Mouse (Mus musculus) hindbrain, embryonic 14.5 days (tissue): ENCODE data around the gene Klk9. TPM values are rescaled to one million over a fixed set of nuclear protein-coding genes. Genes with fewer than 3 reads are reported as not detected.

Experiments used
- ATAC-seq: fragments of 200-750 bp; cut with Nextera tagmentation; 2 replicates; pipeline ENCODE4 v1.8.0; 2017; ENCODE audit warnings: moderate number of reproducible peaks, mild to moderate bottlenecking, moderate TSS enrichment, moderate library complexity; ENCODE audit not compliant: low FRiP score
- DNase-seq: peaks from one replicate; pipeline ENCODE4 v3.0.0-alpha.2; 2015; ENCODE audit warnings: low spot score
- H3K27ac ChIP-seq: fragments of 300-500 bp; sonication (generic); 2 replicates; pipeline ENCODE4 v1.5.1; 2014; ENCODE audit warnings: mild to moderate bottlenecking, moderate library complexity
- H3K27me3 ChIP-seq: fragments of 300-500 bp; sonication (generic); 2 replicates; pipeline ENCODE4 v1.6.1; 2014; ENCODE audit warnings: mild to moderate bottlenecking, low read length, mixed read lengths; ENCODE audit not compliant: control insufficient read depth, insufficient read depth
- H3K36me3 ChIP-seq: fragments of 300-500 bp; sonication (generic); replicated peaks from 2 replicates; pipeline ENCODE4 v1.6.1; 2014; ENCODE audit not compliant: control insufficient read depth, insufficient read depth
- H3K4me1 ChIP-seq: fragments of 300-500 bp; sonication (generic); replicated peaks from 2 replicates; pipeline ENCODE4 v1.6.1; 2014; ENCODE audit warnings: antibody characterized with exemption, low read length, mixed read lengths; ENCODE audit not compliant: control insufficient read depth, insufficient read depth
- H3K4me2 ChIP-seq: fragments of 300-500 bp; sonication (generic); replicated peaks from 2 replicates; pipeline ENCODE4 v1.6.1; 2014; ENCODE audit warnings: mild to moderate bottlenecking, moderate library complexity
- H3K4me3 ChIP-seq: fragments of 300-500 bp; sonication (generic); replicated peaks from 2 replicates; pipeline ENCODE4 v1.5.1; 2014; ENCODE audit warnings: mild to moderate bottlenecking, low read length
- H3K9ac ChIP-seq: fragments of 300-500 bp; sonication (generic); 2 replicates; pipeline ENCODE4 v1.6.1; 2014
- H3K9me3 ChIP-seq: fragments of 300-500 bp; sonication (generic); 2 replicates; pipeline ENCODE4 v1.6.1; 2016; ENCODE audit warnings: low read length; ENCODE audit not compliant: control insufficient read depth
- WGBS: fragments of 180-500 bp; shearing (Covaris S2); extraction: QIAGEN DNeasy Blood & Tissue Kit; methylation state at CpG from one replicate; pipeline ENCODE4 v1.1.7; 2014; 5-methylcytosine and 5-hydroxymethylcytosine counted together
- polyA plus RNA-seq: library from polyadenylated mRNA; unstranded; fragments of >200 nt; fragmentation: Nextera tagmentation; extraction: Ambion mirVana; gene quantifications from 2 replicates; pipeline ENCODE4 v1.2.1, GENCODE M21; 2014

Gene Klk9
- polyA plus RNA-seq, 1 experiment from 2014 or later = not detected

DNA sequence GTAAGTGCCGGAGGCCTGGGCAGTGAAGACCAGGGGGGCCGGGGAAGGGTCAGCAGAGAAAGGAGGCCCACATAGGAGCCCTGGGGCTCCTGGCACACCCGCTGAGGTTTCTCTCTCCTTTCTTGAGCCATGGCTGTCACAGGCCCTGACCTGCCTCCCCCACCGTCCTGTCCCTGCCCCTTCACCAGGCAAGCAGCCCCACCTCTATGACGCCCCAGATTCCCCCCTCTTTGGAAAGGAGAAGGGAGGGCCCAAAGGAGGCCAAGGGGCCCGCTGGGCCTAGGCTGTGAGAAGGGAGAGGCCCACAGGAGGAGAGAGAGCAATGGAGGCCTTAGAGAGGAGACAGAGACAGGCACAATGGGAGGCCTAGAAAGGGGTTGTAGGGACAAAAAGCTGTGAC, 16.9 kb upstream of the Klk9 start:
- Histone ChIP-seq H3K9ac (no peak overlapping the region), H3K4me2 (no peak overlapping the region), H3K36me3 (no peaks in the 10 kb centered on the region), H3K4me1 (no peaks in the 10 kb centered on the region), H3K4me3 (no peak overlapping the region), H3K9me3 (no peaks in the 10 kb centered on the region), H3K27ac (no peak overlapping the region), H3K27me3 (no peaks in the 10 kb centered on the region)
- DNase-seq (no peak), ATAC-seq (no peak)
- 46% methylated on average over 6 of the region's 6 CpGs for WGBS

DNA sequence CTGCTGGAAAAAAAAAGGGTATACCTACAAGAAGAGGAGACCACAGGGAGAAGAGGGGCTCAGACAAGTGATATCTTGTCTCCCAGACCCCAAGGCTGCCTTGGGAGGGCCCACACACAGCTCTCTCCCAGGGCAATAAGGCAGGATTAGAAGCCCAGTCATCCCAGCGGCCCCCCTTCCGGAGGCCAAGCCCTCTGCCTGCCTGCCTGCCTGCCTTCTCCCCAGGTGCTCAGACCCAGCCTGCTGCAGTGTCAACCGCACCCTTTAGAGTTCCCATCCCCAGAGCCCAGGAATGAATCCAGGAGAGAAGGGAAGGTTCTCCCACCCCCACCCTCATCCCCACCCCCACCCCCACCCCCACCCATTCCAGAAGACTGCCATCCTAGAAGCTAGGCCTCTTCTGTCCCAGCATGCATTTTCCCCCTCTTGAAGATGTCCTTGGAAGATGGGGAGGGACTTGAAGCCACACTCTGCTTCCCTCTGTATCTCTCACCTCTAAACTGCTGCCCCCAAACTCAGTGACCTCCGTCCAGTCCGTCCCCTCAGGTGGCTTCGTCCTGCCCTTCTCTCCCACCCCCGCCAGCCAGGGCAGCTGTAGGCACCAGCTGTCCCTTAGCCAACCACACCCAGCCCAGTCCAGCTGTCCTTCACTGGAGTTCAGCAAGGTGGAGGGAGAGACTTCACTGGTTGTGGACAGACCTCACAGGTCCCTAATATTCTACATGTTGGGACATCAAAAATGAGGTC, 16.2 kb upstream of the Klk9 start:
- Histone ChIP-seq H3K4me1 (no peaks in the 10 kb centered on the region), H3K9ac (no peak overlapping the region), H3K4me3 (no peak overlapping the region), H3K9me3 (no peaks in the 10 kb centered on the region), H3K4me2 (no peak overlapping the region), H3K27ac (no peak overlapping the region), H3K27me3 (no peaks in the 10 kb centered on the region), H3K36me3 (no peaks in the 10 kb centered on the region)
- WGBS = 51% methylated on average over 7 of the region's 7 CpGs
- ATAC-seq (no peak; the same call in 1 of the 2 replicates), DNase-seq (no peak)

DNA sequence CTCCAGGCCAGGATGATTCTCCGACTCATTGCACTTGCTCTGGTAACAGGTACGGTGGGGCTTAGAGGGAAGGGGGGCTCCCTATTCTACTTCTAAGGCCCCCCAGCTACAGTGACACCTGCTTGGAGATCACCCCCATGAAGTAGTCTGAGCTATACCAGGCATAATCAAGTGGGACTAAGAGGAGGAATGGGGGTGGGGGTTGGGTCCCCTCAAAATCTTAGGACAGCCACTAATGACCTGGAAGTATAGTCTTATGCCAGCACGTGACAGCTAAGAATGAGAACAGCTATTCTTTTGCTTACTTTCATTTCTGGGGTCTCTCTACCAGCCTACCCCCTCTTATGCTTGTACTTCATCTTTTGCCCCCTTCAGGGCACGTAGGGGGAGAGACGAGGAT, 15.2 kb upstream of the Klk9 start:
- H3K4me1 ChIP-seq = no peaks in the 10 kb centered on the region
- ATAC-seq (no peak), DNase-seq (no peak)
- no peak overlapping the region for H3K4me3 ChIP-seq
- H3K27ac ChIP-seq = no peak overlapping the region
- WGBS = 94% methylated on average over 5 of the region's 5 CpGs
- H3K9me3 ChIP-seq = no peaks in the 10 kb centered on the region
- no peaks in the 10 kb centered on the region for H3K36me3 ChIP-seq
- H3K27me3 ChIP-seq = no peaks in the 10 kb centered on the region
- no peak overlapping the region for H3K4me2 ChIP-seq
- H3K9ac ChIP-seq = no peak overlapping the region

DNA sequence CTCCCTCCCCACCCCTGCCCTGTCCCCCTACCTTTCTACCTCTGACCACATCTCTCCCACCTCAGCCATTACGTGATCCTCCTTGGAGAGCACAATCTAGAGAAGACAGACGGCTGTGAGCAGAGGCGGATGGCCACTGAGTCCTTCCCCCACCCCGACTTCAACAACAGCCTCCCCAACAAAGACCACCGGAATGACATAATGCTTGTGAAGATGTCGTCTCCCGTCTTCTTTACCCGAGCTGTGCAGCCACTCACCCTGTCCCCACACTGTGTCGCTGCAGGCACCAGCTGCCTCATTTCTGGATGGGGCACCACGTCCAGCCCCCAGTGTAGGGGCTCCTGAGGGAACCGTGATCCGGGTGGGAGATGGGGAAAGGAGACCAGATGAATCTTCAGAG, 14.3 kb upstream of the Klk9 start:
- Histone ChIP-seq H3K4me3 (no peak overlapping the region), H3K27ac (no peak overlapping the region), H3K4me1 (no peaks in the 10 kb centered on the region), H3K4me2 (no peak overlapping the region), H3K9ac (no peak overlapping the region), H3K36me3 (no peaks in the 10 kb centered on the region), H3K27me3 (no peaks in the 10 kb centered on the region), H3K9me3 (no peaks in the 10 kb centered on the region)
- WGBS = 90% methylated on average over 12 of the region's 12 CpGs
- no peak for DNase-seq
- no peak for ATAC-seq

DNA sequence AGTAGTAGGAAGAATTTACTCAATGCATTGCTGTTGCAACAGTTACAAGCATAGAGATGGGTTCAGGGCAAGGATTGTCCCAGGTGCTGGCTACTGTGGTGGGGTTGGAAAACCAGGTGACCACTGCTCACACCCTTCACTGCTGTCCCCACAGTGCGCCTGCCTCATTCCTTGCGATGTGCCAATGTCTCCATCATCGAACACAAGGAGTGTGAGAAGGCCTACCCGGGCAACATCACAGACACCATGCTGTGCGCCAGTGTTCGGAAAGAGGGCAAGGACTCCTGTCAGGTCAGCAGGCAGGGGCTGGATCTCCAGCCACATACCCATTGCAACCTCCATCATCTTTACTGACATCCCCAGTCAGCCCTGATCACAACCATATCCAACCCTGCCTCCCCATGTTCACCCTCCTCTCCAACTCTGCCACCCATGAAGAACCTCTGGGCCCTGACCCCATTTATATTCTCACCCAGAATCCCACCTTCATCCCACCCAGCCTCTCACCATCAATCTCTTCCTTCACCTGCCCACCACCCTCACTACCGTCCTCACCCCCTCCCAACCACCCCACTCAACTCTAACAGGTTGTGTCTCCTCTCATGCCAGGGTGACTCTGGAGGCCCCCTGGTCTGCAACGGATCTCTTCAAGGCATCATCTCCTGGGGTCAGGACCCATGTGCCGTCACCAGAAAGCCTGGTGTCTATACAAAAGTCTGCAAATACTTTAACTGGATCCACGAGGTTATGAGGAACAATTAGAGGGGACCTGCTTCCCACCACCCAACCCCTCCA, 13.3 kb upstream of the Klk9 start:
- H3K4me2 ChIP-seq = no peak overlapping the region
- no peaks in the 10 kb centered on the region for H3K4me1 ChIP-seq
- H3K9ac ChIP-seq = no peak overlapping the region
- ATAC-seq = no peak
- no peaks in the 10 kb centered on the region for H3K9me3 ChIP-seq
- no peak overlapping the region for H3K4me3 ChIP-seq
- H3K27me3 ChIP-seq = 0 out of 2 replicates have a peak, but pooled peaks cover 5% of the 10 kb centered on the region
- H3K36me3 ChIP-seq = no peaks in the 10 kb centered on the region
- 92% methylated on average over 10 of the region's 10 CpGs for WGBS
- H3K27ac ChIP-seq = no peak overlapping the region
- no peak for DNase-seq

DNA sequence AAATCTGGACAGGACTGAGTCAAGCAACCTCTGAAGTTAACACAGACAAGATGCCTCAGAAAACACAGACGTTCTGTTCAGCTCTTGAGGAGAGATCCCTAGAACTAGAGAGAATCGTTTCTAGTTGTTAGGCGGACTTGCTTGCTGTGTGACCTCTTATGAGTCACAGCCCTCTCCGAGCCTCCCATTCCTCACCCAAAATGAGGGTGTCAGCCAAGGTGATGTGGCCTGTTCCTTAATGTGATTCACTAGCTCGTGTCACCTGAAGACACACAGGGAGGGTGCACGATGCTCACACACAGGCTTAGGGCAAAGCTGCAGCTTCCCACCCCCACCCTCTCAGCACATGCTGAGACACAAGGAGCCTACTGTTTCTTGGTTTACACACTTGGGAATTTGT, 11.4 kb upstream of the Klk9 start:
- H3K27ac ChIP-seq = no peak overlapping the region
- no peaks in the 10 kb centered on the region for H3K9me3 ChIP-seq
- 0 out of 2 replicates have a peak, but pooled peaks cover 9% of the 10 kb centered on the region for H3K27me3 ChIP-seq
- DNase-seq = no peak
- H3K36me3 ChIP-seq = no peaks in the 10 kb centered on the region
- no peak overlapping the region for H3K9ac ChIP-seq
- ATAC-seq = no peak
- WGBS = 78% methylated on average over 6 of the region's 6 CpGs
- H3K4me3 ChIP-seq = no peak overlapping the region
- H3K4me2 ChIP-seq = no peak overlapping the region
- no peaks in the 10 kb centered on the region for H3K4me1 ChIP-seq

DNA sequence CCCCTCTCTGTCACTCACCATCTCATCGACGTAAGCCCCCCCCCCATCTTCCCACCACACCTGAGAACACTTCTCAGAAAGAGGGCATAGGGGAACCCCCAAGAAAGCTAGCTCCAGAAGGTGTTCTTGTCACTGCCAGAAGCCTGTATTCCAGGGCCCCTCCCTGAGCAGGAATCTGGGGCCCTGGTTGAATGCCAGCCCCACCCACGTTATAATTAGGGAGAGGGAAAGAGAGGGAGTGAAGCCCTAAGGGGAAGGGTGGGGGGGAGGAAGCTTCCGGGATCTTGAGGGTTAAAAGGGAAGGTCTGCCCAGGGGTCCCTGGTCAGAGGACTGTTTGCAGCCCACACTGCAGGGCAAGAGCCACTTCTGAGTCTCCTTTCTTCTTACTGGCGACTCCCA, 10.9 kb upstream of the Klk9 start, which contains the start of gene Klk10:
Klk10 (plus strand) TSS at position 290 of the 400 bp plus-strand sequence.
- WGBS = 68% methylated on average over 5 of the region's 5 CpGs
- Histone ChIP-seq H3K4me3 (no peak within 1 kb of the TSS), H3K9me3 (no peaks in the 10 kb centered on the region), H3K9ac (no peak within 1 kb of the TSS), H3K36me3 (no peaks in the 10 kb centered on the region), H3K4me1 (no peaks in the 10 kb centered on the region), H3K27me3 (0 out of 2 replicates have a peak, but pooled peaks cover 9% of the 10 kb centered on the region), H3K27ac (no peak within 1 kb of the TSS), H3K4me2 (no peak within 1 kb of the TSS)
- no peak for ATAC-seq
- DNase-seq = no peak

DNA sequence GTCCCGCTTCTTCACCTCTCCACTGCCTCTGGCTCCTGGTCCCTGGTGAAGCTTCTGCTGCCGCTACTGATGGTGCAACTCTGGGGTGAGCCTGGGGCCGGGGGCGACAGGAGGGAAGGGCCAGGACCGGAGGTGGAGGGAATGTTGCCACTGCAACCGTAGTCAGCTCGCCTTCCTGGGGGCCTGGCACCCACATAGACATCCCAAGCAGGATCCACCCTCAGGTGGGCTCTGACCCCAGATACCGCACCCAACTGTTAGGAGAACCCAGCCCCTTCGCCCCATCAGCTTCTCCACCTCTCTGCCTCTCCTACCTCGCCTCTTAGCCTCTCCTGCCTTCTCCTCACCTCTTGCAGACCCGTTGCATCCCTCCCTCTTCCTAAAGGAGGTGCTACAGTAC, 10.2 kb upstream of the Klk9 start:
- Histone ChIP-seq H3K9me3 (no peaks in the 10 kb centered on the region), H3K4me3 (no peak overlapping the region), H3K27me3 (0 out of 2 replicates have a peak, but pooled peaks cover 9% of the 10 kb centered on the region), H3K4me1 (no peaks in the 10 kb centered on the region), H3K9ac (no peak overlapping the region), H3K27ac (no peak overlapping the region), H3K4me2 (no peak overlapping the region), H3K36me3 (no peaks in the 10 kb centered on the region)
- no peak for DNase-seq
- 94% methylated on average over 11 of the region's 11 CpGs for WGBS
- ATAC-seq = no peak
